Mouse (Mus musculus) gastrocnemius, postnatal 14 days (tissue): ENCODE data around the gene Armh3. TPM values are rescaled to one million over a fixed set of nuclear protein-coding genes. Genes with fewer than 3 reads are reported as not detected.

ENCODE experiments used
- DNase-seq: peaks from one replicate; pipeline ENCODE4 v3.0.0; 2021; ENCODE audit warnings: mixed read lengths
- intact Hi-C: fragments of 180-260 bp; cut with DNase I; formaldehyde crosslinking; loops from one replicate; pipeline ENCODE4 v1.15.1; 2025; ENCODE audit warnings: low total_unique reads
- total RNA-seq, 2 experiments: library from RNA; stranded (reverse); gene quantifications; 2 replicates each; pipeline ENCODE4 v1.2.3; 2021

Gene Armh3
- total RNA-seq, 2 experiments from 2014 or later = 10.8 to 10.9 TPM

DNA sequence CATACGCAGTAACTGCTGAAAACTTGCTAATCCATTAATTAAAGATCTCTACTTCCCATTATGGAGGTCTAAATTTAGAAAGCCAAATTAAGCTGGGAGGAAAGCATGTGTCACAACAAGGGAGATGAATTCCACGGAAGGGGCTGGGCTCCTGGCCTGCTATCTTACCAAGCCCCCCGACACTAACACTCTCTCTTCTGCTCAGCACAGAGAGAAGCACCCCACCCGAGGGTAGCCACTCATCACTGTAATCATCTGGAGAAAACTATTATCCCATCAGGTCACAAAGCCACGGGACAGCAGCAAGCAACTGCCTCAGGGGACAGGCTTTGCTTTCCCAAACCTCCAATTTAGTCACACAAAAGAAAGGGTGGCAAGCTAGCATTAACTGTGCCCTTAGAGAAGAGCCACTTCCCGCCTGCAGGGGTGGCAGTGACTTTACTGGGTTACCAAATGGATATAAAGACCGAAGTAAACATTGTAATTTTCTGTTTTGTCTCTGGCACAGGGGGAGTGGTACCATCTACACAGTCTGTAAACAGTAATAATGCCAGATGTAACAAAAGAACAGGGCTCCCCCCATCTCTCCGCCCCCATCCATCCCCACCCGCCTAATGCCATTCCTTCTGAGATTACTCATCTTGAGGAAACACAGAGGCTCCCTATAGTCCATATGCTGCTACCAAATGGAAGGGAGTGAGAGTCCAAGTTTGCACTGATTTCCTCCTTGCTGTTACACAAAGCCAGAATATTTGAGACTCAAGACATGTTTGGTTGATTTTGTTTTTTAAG lies 77.8 kb downstream of the Armh3 start:
- DNase-seq = no peak
- intact Hi-C loops = no loop called here

GRCm38 (mm10) chr19:45918406-45918805 lies 79.9 kb downstream of the Armh3 start:
- no peak for DNase-seq
- intact Hi-C loops = no loop called here

- intact Hi-C loops = no loop called here
- DNase-seq = no peak
These were observed 80.4 kb downstream of the Armh3 start for GRCm38 (mm10) chr19:45917856-45918255.

DNA sequence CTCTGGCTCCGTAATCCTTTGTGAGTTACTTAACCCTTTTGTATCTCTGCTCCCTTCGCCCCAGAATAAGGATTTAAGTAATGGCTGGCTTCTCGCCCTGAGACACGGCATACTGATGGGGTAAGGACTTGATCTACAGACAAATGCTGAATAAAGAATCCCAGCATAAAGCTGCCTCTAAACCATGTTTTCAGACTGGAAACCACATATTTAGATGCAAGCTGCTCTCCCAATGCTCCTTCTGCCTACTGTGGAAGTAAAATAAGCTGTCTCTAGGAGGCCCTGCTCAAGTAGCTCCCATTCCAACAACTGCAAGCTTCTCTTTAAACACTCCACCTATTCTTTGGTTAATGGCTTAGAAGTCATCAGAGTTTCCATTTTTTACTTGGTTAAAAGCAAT lies 81.8 kb downstream of the Armh3 start:
- intact Hi-C loops = no loop called here

GRCm38 (mm10) chr19:45916026-45916425 lies 82.3 kb downstream of the Armh3 start:
- intact Hi-C loops = no loop called here
- DNase-seq = no peak

More for the DNA sequence above, 81.8 kb downstream of the Armh3 start:
- DNase-seq = no peak

DNA sequence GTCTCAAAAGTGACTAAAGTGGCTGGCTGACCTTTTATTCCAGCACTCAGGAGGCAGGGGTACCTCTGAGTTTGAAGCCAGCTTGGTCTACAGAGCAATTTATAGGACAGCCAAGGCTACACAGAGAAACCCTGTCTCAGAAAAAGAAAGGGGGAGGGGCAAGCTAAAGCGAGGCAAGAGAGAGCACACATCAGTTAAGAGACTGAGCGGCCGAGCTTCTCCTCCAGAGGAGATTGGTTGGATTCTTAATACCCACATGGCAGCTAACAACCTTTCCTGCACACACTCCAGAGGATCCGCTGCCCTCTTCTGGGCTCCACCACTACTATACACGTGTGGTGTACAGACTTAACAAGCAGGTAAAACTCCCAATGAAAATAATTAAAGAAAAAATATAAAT lies 85.3 kb downstream of the Armh3 start:
- no peak for DNase-seq
- intact Hi-C loops = no loop called here

DNA sequence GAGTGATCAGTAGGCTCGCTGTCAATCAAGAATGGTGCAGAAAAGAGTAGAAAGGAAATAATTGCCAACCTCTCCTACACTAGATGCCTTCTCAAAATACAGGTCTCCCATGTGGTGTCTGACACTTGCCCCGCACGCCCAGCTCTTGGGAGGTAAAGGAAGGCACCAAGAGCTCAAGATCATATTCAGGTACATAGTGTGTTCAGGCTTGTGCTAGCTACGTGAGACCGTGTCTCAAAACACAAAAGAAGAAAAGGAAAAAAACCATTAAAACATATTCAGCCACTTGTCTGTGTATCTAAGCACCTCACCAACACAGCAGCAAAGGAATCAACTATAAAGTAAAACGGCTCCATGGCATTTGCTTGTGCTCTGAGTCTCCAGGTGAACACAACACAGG lies 85.9 kb downstream of the Armh3 start:
- DNase-seq = no peak
- intact Hi-C loops = no loop called here

DNA sequence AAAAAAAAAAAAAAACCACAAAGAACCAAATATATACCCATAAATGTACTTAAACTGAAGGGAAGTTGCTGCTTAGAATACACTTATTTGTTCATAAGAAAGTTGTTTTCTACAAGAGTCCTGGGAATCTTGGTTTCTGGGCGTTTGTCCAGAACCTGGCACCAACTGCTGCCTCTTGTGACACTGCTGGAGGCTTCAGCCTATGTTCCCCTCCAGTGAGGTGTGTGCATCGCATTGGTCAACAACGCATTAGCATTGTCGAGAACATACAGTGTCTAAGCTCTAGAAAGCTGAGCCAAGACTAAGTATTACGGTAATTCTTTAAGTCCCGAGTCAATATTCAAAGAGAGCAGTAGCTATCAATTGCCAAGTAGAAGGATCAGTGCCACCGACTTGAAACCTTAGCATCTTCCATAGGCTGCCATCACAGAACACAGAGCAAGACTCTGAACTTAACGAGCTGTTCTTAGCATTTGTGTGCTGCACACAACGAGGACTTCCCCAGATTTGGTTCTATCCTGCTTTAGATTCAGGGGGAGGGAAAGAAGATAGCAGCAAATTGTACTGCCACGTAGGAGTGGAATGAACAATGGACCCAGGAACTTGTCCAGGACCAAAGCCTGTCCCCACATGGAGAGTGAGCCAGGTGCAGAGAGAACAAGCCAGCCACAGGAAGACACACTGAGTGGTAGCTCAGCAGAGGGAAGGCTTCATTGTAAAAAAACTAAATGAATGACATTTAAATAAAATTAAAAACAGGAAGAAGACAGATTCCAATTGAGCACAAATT lies 86.9 kb downstream of the Armh3 start:
- intact Hi-C loops = no loop called here
- no peak for DNase-seq

DNA sequence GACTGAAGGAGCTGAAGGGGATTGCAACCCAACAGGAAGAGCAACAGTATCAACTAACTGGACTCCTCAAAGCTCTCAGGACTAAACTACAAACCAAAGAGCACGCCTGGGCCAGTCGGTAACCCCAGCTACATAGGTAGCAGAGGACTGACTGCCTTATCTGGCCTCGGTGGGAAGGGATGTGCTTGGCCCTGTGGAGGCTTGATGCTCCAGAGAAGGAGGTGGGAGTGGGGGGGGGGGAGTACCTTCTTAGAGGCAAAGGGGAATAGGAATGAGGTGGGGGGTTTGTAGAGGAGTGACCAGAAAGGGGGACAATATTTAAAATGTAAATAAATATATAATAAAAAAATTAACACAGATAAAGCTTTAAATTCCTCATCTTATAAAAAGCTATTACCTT lies 90.0 kb downstream of the Armh3 start:
- DNase-seq = no peak
- intact Hi-C loops = no loop called here

GRCm38 (mm10) chr19:45907416-45907815 lies 90.9 kb downstream of the Armh3 start:
- no peak for DNase-seq
- intact Hi-C loops = no loop called here

GRCm38 (mm10) chr19:45903861-45904260 lies 94.4 kb downstream of the Armh3 start:
- peak; percentile 9 for DNase-seq
- intact Hi-C loops = no loop called here

DNA sequence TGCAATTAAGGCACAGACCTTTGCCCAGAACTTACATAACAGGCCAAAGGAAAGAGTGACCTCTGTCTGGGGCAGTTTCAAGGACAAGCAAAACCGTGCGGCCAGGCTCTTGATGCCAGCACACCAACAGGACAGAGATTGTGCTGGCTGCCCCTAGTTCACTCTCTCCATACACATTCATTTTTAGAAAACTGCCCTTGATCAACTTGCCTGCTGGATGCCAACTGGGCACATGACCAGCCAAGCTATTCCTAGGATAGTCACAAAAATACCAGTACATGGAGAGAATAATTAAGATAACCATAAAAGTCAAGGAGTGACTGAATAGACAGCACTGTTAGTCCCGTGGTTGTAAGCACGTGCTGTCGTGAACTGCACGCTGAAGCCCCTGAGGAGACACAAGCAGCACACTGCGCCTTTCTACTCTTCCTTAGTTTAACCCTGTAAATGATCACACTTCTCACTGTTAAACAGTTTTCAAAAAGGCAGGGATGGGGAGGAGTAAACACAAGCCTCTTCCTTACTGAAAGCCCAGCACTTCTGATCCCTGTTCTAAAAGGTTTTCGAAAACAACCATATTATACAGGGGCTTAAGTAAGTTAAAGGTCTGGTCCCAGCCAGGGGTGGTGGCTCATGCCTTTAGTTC lies 95.8 kb downstream of the Armh3 start:
- intact Hi-C loops = no loop called here
- no peak for DNase-seq

GRCm38 (mm10) chr19:45900836-45901235 lies 97.5 kb downstream of the Armh3 start:
- intact Hi-C loops = no loop called here
- DNase-seq = no peak

- intact Hi-C loops = no loop called here
- no peak for DNase-seq
These were observed 102.6 kb downstream of the Armh3 start for GRCm38 (mm10) chr19:45895726-45896125.

- intact Hi-C loops = no loop called here
- no peak for DNase-seq
These were observed 116.2 kb downstream of the Armh3 start for GRCm38 (mm10) chr19:45882056-45882455.

- DNase-seq = no peak
- intact Hi-C loops = no loop called here
These were observed 125.0 kb downstream of the Armh3 start for GRCm38 (mm10) chr19:45873320-45873719.

DNA sequence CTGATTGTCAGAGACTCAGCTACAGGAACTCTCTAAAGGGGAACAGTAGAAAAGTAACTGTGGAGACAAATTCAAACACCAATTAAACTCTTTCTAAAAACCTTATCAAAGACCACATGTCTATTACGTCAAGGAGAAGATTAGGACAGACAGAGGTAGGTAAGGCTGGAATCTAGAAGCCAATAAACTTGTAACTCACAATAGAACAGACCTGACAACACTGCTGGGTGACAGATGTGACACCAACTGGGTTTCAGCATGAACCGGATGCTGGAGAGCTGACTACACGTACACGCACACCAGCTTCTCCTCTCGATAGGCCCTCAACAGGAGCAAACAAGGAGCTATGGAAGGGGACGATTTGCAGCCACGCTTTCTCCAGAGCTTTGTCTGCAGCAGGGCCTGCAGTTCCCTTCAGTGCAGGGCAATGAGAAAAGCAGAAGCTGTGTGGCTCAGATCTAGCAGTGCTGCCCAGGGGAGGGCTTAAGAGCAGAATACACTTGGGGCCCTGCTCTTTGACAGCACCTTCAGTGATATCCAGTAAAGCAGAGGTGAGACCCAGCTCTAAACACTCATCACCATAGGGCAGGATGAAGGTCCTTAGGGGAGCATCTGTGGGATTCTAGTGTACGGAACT lies 142.9 kb downstream of the Armh3 start:
- DNase-seq = no peak

GRCm38 (mm10) chr19:45854521-45854920 lies 143.8 kb downstream of the Armh3 start:
- intact Hi-C loops = no loop called here
- DNase-seq = no peak

More for the DNA sequence above, 142.9 kb downstream of the Armh3 start:
- intact Hi-C loops = no loop called here

DNA sequence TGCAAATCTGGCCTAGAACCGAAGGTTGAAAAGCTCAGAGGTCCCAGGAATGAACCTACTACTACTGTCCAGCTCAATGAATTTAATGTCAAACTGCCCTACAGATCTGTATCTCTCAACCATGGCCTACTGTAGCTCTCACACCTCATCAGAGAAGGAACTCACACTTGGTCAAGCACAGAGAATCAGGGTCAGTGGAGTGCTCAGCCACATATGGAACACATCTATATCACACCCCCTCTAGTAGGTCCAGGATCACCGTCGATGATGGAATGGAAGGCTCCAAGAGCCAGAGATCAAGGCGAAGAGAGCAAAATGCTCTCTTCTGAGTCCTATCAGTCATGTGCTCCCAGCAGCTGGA lies 150.6 kb downstream of the Armh3 start:
- intact Hi-C loops = no loop called here
- no peak for DNase-seq
